9 mouse cellular contexts compared by ENCODE assay signal in the genomic region with DNA sequence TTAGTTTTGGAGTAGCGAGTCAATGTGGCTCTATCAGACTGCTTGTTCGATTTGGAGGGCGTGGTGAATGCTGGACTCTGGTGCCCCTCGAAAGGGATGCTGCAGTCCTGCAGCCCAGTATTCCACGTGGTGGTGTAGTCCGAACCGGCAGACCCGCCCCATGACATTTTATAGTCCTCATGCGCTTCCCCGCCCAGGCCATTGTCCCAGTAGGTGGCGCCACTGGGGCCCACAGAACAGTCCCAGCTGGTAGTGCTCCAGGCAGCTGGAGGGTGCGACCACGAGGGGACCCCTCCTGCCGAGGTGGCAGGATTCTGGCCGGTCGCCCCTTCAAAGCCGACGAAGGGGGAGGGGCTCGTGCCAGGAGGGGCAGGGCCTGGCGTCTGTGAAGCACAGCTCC. TPM values are rescaled to one million over a fixed set of nuclear protein-coding genes. Genes with fewer than 3 reads are reported as not detected.
DNase-seq lines count a peak whose midpoint lies in the region; ATAC-seq and TF ChIP-seq lines count a peak whose summit lies in the region.
"Had no signal": no experiment of that assay in that cellular context is flagged by ENCODE, and none has a peak within 500 bp of the region (broad histone marks: within the 10 kb centered on the region; RNA-seq: fewer than 3 reads in every experiment).

No protein-coding gene starts in this region.

- TF ChIP-seq CTCF in brain, embryonic 14.5 days (IDR thresholded peaks at IDR 0.05; ENCODE audit: borderline replicate concordance, extremely low read depth, insufficient read depth, insufficient read length): peak; percentile 55; the same call in 1 of the 2 replicates
- peak; percentile 76 for TF ChIP-seq CTCF in kidney, postnatal 0 days (IDR thresholded peaks at IDR 0.05; ENCODE audit: low read depth)

- no peak for TF ChIP-seq POLR2A in brain, embryonic 14.5 days (IDR thresholded peaks at IDR 0.05; ENCODE audit: borderline replicate concordance, extremely low read depth, insufficient read depth, insufficient read length, poor library complexity, severe bottlenecking)

- peak overlapping the region; percentile 1; the same call in 1 of the 2 replicates for H3K9ac ChIP-seq in heart, embryonic 12.5 days
- no peak overlapping the region for H3K9ac ChIP-seq in kidney, postnatal 0 days (ENCODE audit: low read depth, low read length)

- H3K36me3 ChIP-seq in heart, embryonic 12.5 days: no peaks in the 10 kb centered on the region
- no peaks in the 10 kb centered on the region for H3K36me3 ChIP-seq in kidney, postnatal 0 days (ENCODE audit: insufficient read depth, low read length)

- WGBS in heart, embryonic 12.5 days: under 1% methylated on average over 20 of the region's 20 CpGs
- WGBS in kidney, postnatal 0 days: 1% methylated on average over 20 of the region's 20 CpGs

- peaks cover 52% of the 10 kb centered on the region for H3K27me3 ChIP-seq in heart, embryonic 12.5 days (replicated peaks)
- H3K27me3 ChIP-seq in kidney, postnatal 0 days (ENCODE audit: insufficient read depth, low read length): peaks cover 39% of the 10 kb centered on the region

- peak overlapping the region; percentile 19 for H3K4me3 ChIP-seq in heart, embryonic 12.5 days
- H3K4me3 ChIP-seq in kidney, postnatal 0 days (replicated peaks; ENCODE audit: low read depth, low read length): peak overlapping the region; percentile 16

- no peaks in the 10 kb centered on the region for H3K9me3 ChIP-seq in heart, embryonic 12.5 days (replicated peaks)
- H3K9me3 ChIP-seq in kidney, postnatal 0 days (replicated peaks; ENCODE audit: low read length): no peaks in the 10 kb centered on the region

- H3K4me2 ChIP-seq in heart, embryonic 12.5 days: peak overlapping the region; percentile 54
- peak overlapping the region; percentile 38 for H3K4me2 ChIP-seq in kidney, postnatal 0 days (ENCODE audit: low read length)

- peak; percentile 36 for DNase-seq in right cerebral cortex, postnatal 14 days
- no peak for DNase-seq in right cerebral cortex, postnatal 36 days (ENCODE audit: low spot score in 2 of 2)
- peak; percentile 37 for DNase-seq in brain, embryonic 14.5 days (ENCODE audit: low read depth)
- peak; percentile 69 for DNase-seq in kidney, postnatal 0 days (ENCODE audit: low spot score)
- peak; percentile 65 to 69 for DNase-seq in lung, postnatal 4 days
- peak; percentile 18 to 64 for DNase-seq in spleen, postnatal 14 days (ENCODE audit: low spot score in 2 of 2)
- no peak for DNase-seq in layer of hippocampus, adult 8-10 months (ENCODE audit: low spot score in 2 of 2)

- ATAC-seq in heart, embryonic 12.5 days (ENCODE audit: insufficient number of reproducible peaks, low FRiP score): peak; percentile 58; the same call in 1 of the 2 replicates
- peak; percentile 76 for ATAC-seq in kidney, postnatal 0 days (replicated peaks; ENCODE audit: low FRiP score, low read depth)

- no peak overlapping the region for H3K27ac ChIP-seq in heart, embryonic 12.5 days (ENCODE audit: poor library complexity, severe bottlenecking)
- H3K27ac ChIP-seq in kidney, postnatal 0 days: no peak overlapping the region

- peaks cover 31% of the 10 kb centered on the region for H3K4me1 ChIP-seq in heart, embryonic 12.5 days (replicated peaks)
- peaks cover 4% of the 10 kb centered on the region; the same call in 1 of the 2 replicates for H3K4me1 ChIP-seq in kidney, postnatal 0 days (replicated peaks; ENCODE audit: insufficient read depth, low read length)

RNA-seq across cellular contexts. Expression of a gene that starts 1.0 kb away (rescaled TPM):
- polyA plus RNA-seq in brain, embryonic 14.5 days (2012; rRNA removed): not detected in 2 replicates
- polyA plus RNA-seq in heart, embryonic 12.5 days (2016; fragmentation: Nextera tagmentation; extraction: Ambion mirVana): 1.1 and 1.4 TPM in 2 replicates
- polyA plus RNA-seq in kidney, postnatal 0 days (2015; fragmentation: Nextera tagmentation; extraction: Ambion mirVana): not detected in 2 replicates
- not detected for total RNA-seq in layer of hippocampus, adult 8-10 months (2022)
- polyA plus RNA-seq: gonadal fat pad, adult 2 months had no signal

RNA-seq across cellular contexts. Expression of a gene that starts 8.7 kb away (rescaled TPM):
- polyA plus RNA-seq in brain, embryonic 14.5 days (2012; rRNA removed): 823 and 962 TPM in 2 replicates
- 1,789 and 1,831 TPM in 2 replicates for polyA plus RNA-seq in heart, embryonic 12.5 days (2016; fragmentation: Nextera tagmentation; extraction: Ambion mirVana)
- 1,603 and 1,723 TPM in 2 replicates for polyA plus RNA-seq in kidney, postnatal 0 days (2015; fragmentation: Nextera tagmentation; extraction: Ambion mirVana)
- total RNA-seq in layer of hippocampus, adult 8-10 months (2022): 100 to 1,000 TPM; 631 to 661 (median 651) TPM

RNA-seq across cellular contexts. Expression of a gene that starts 15.5 kb away (rescaled TPM):
- polyA plus RNA-seq in brain, embryonic 14.5 days (2012; rRNA removed): 91.6 and 103 TPM in 2 replicates
- polyA plus RNA-seq in heart, embryonic 12.5 days (2016; fragmentation: Nextera tagmentation; extraction: Ambion mirVana): 96.5 and 103 TPM in 2 replicates
- polyA plus RNA-seq in kidney, postnatal 0 days (2015; fragmentation: Nextera tagmentation; extraction: Ambion mirVana): 110 and 112 TPM in 2 replicates
- 10 to 100 TPM; 61.9 to 71.5 (median 70.1) TPM for total RNA-seq in layer of hippocampus, adult 8-10 months (2022)

RNA-seq across cellular contexts. Expression of a gene that starts 22.0 kb away (rescaled TPM):
- polyA plus RNA-seq in brain, embryonic 14.5 days (2012; rRNA removed): 2.7 and 3.9 TPM in 2 replicates
- 0.44 and 2.5 TPM in 2 replicates for polyA plus RNA-seq in heart, embryonic 12.5 days (2016; fragmentation: Nextera tagmentation; extraction: Ambion mirVana)
- 35.5 and 48.6 TPM in 2 replicates for polyA plus RNA-seq in kidney, postnatal 0 days (2015; fragmentation: Nextera tagmentation; extraction: Ambion mirVana)
- total RNA-seq in layer of hippocampus, adult 8-10 months (2022): 1 to 10 TPM in 1 of 4 experiments, under 1 TPM in 2, not detected in 1; 0.39 to 1.2 (median 0.89) TPM

RNA-seq across cellular contexts. Expression of a gene that starts 30.2 kb away (rescaled TPM):
- polyA plus RNA-seq in brain, embryonic 14.5 days (2012; rRNA removed): 21.9 and 36.6 TPM in 2 replicates
- polyA plus RNA-seq in heart, embryonic 12.5 days (2016; fragmentation: Nextera tagmentation; extraction: Ambion mirVana): 35.4 and 36.3 TPM in 2 replicates
- 25.2 and 28.8 TPM in 2 replicates for polyA plus RNA-seq in kidney, postnatal 0 days (2015; fragmentation: Nextera tagmentation; extraction: Ambion mirVana)
- total RNA-seq in layer of hippocampus, adult 8-10 months (2022): 1 to 10 TPM; 5.7 to 8.3 (median 6.8) TPM

Comparison
In these comparisons a context has a peak if more than half of its experiments do, and no peak if none do; other contexts are left out.
1. DNase-seq: peak in right cerebral cortex, postnatal 14 days (single experiment), brain, embryonic 14.5 days (single experiment), kidney, postnatal 0 days (single experiment), lung, postnatal 4 days (2 of 2) and spleen, postnatal 14 days (2 of 2); none in right cerebral cortex, postnatal 36 days (0 of 2) and layer of hippocampus, adult 8-10 months (0 of 2).